Mouse (Mus musculus) right cerebral cortex, postnatal 14 days (tissue): Measurements from ENCODE around the gene Tmod3.

Source experiments
- DNase-seq: peaks from one replicate; pipeline ENCODE4 v3.0.0; 2022

The Tmod3 gene

GRCm38 (mm10) chr9:75559512-75560012 lies at the start of gene Tmod3:
Tmod3 (minus strand) TSS chr9:75559657.
- peak; percentile 94 for DNase-seq

- no peak for DNase-seq
These were observed 48.0 kb upstream of the Tmod3 start for GRCm38 (mm10) chr9:75607496-75607895.

- no peak for DNase-seq
These were observed 42.1 kb upstream of the Tmod3 start for GRCm38 (mm10) chr9:75601510-75601909.

- peak; percentile 21 for DNase-seq
These were observed 40.9 kb upstream of the Tmod3 start for GRCm38 (mm10) chr9:75600166-75600934.

GRCm38 (mm10) chr9:75599191-75599841 lies 39.9 kb upstream of the Tmod3 start:
- peak; percentile 44 for DNase-seq

GRCm38 (mm10) chr9:75597596-75597995 lies 38.1 kb upstream of the Tmod3 start:
- no peak for DNase-seq

GRCm38 (mm10) chr9:75597036-75597435 lies 37.6 kb upstream of the Tmod3 start:
- no peak for DNase-seq

GRCm38 (mm10) chr9:75593481-75593880 lies 34.0 kb upstream of the Tmod3 start:
- no peak for DNase-seq

- DNase-seq = no peak
These were observed 30.7 kb upstream of the Tmod3 start for GRCm38 (mm10) chr9:75589850-75590790.

- DNase-seq = no peak
These were observed 22.4 kb upstream of the Tmod3 start for GRCm38 (mm10) chr9:75581694-75582350.

- no peak for DNase-seq
These were observed 19.9 kb upstream of the Tmod3 start for GRCm38 (mm10) chr9:75579321-75579720.

- DNase-seq = no peak
These were observed 11.8 kb upstream of the Tmod3 start for GRCm38 (mm10) chr9:75571036-75571942.

- DNase-seq = no peak
These were observed 8.9 kb upstream of the Tmod3 start for GRCm38 (mm10) chr9:75568399-75568798.

- no peak for DNase-seq
These were observed 5.4 kb upstream of the Tmod3 start for GRCm38 (mm10) chr9:75564892-75565291.

- DNase-seq = no peak
These were observed 4.2 kb upstream of the Tmod3 start for GRCm38 (mm10) chr9:75563622-75564021.

- no peak for DNase-seq
These were observed 3.7 kb upstream of the Tmod3 start for GRCm38 (mm10) chr9:75563176-75563575.

GRCm38 (mm10) chr9:75561040-75561669 lies 1.7 kb upstream of the Tmod3 start:
- no peak for DNase-seq

GRCm38 (mm10) chr9:75560353-75560752 lies 896 bp upstream of the Tmod3 start:
- no peak for DNase-seq

- DNase-seq = no peak
These were observed 495 bp downstream of the Tmod3 start for GRCm38 (mm10) chr9:75558812-75559511.

- DNase-seq = no peak
These were observed 1.1 kb downstream of the Tmod3 start for GRCm38 (mm10) chr9:75558360-75558759.
